Mouse (Mus musculus) erythroblast, embryonic 14.5 days (primary cell): ENCODE data around the gene Lrrc20.

ENCODE experiments used
- GATA1 ChIP-seq: IDR thresholded peaks from 2 replicates; pipeline ENCODE4 v1.6.1; 2012; ENCODE audit warnings: low read length, inconsistent platforms, mixed read lengths
- TAL1 ChIP-seq: IDR thresholded peaks from 3 replicates; pipeline ENCODE4 v1.6.1; 2012; ENCODE audit warnings: low read length, inconsistent platforms, mixed read lengths

DNA sequence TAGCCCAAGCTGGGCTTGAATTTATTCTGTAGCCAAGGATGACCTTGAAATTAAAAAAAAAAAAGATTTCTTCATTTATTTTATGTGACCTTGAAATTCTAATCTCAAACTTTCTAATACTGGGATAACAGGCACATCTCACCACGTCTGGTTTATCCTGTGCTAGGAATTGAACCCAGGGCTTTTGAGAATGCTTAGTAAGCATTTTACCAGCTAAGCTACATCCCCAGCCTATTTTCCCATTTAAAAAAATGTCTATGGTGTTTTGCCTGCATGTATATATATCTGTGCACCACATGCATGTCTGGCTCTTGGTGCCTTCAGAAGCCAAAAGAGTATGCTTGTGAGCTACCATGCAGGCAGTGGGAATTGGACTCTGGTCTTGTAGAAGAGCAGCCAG is 4.9 kb downstream of the Lrrc20 start:
- TF ChIP-seq GATA1 (no peak), TAL1 (no peak)
